Mouse (Mus musculus) bone marrow, adult 2 months (tissue): ENCODE measurements around the gene Sdhaf4.

ENCODE experiments used
- CTCF ChIP-seq: fragments of 200-500 bp; IDR thresholded peaks from 2 replicates; pipeline ENCODE4 v1.5.1; 2011; ENCODE audit warnings: low read length, control low read depth; ENCODE audit not compliant: control insufficient read depth, insufficient read depth
- POLR2A ChIP-seq: fragments of 200-500 bp; IDR thresholded peaks from 2 replicates; pipeline ENCODE4 v1.6.1; 2011; ENCODE audit warnings: low read depth, mild to moderate bottlenecking, control low read depth, low read length, borderline replicate concordance; ENCODE audit not compliant: control insufficient read depth

DNA sequence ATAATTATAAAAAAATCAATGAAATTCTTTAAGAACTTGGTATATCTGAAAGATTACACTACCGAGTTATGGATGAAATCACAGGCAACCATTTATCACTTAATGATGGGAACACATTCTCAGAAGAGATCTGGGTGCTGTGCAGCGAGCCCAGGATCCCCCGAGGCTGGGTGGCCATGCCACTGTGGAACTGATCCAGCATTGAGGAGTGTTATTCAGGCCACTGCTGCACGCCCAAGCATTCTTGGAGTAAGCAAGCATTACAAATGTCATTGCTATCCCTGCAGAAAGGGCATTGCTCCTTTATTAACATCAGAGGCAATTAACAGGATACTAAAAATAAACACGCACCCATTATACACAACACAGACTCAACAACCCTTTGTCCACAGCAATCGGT, 5.4 kb upstream of the Sdhaf4 start:
- no peak for TF ChIP-seq CTCF
- TF ChIP-seq POLR2A: no peak
